Mouse (Mus musculus) CH12.LX (cell line): ENCODE results near the gene Adam11. TPM values are rescaled to one million over a fixed set of nuclear protein-coding genes. Genes with fewer than 3 reads are reported as not detected.

Source experiments
- DNase-seq: peaks from one replicate; pipeline ENCODE4 v3.0.0-alpha.2; 2013; ENCODE audit errors: extremely low read depth
- H3K27ac ChIP-seq: 2 replicates; pipeline ENCODE4 v1.5.1; 2012; ENCODE audit warnings: low read depth, mild to moderate bottlenecking, control low read depth, moderate library complexity; ENCODE audit not compliant: insufficient read depth
- H3K27me3 ChIP-seq: replicated peaks from 2 replicates; pipeline ENCODE3; 2012; ENCODE audit warnings: inconsistent platforms
- H3K36me3 ChIP-seq, 2 experiments: replicated peaks in 1 of 2; 2 replicates each; pipeline versions ENCODE3 to v1.6.1; 2012; ENCODE audit warnings: inconsistent platforms in 1 of 2, low read length in 1 of 2, mild to moderate bottlenecking in 1 of 2, mixed read lengths in 1 of 2, moderate library complexity in 1 of 2; ENCODE audit not compliant: control insufficient read depth in 1 of 2, insufficient read depth in 1 of 2
- H3K4me1 ChIP-seq, 2 experiments: 2 replicates each; pipeline ENCODE4 v1.6.1; 2012; ENCODE audit warnings: inconsistent platforms in 1 of 2, moderate library complexity in 1 of 2; ENCODE audit not compliant: insufficient read depth in 2 of 2, control insufficient read depth in 1 of 2
- H3K4me2 ChIP-seq: 2 replicates; pipeline ENCODE4 v1.6.1; 2012; ENCODE audit warnings: low read depth, mild to moderate bottlenecking, control low read depth; ENCODE audit not compliant: poor library complexity, insufficient read depth, severe bottlenecking
- H3K4me3 ChIP-seq, 3 experiments: fragments of 150-350 bp in 1 of 3; sonication (generic) in 1 of 3; replicated peaks in 1 of 3; 2 replicates each; pipeline versions ENCODE3 to v1.5.1; 2011 to 2012; ENCODE audit warnings: low read depth in 2 of 3, low read length in 2 of 3, mild to moderate bottlenecking in 2 of 3, moderate library complexity in 2 of 3, control low read depth in 1 of 3, improper control_type of control experiment in 1 of 3, inconsistent platforms in 1 of 3, mixed read lengths in 1 of 3; ENCODE audit not compliant: poor library complexity in 1 of 3
- H3K79me2 ChIP-seq: replicated peaks from 2 replicates; pipeline ENCODE4 v1.6.1; 2012; ENCODE audit warnings: mild to moderate bottlenecking, moderate library complexity; ENCODE audit not compliant: control insufficient read depth, poor library complexity, insufficient read depth, severe bottlenecking; ENCODE audit errors: extremely low read depth
- H3K9ac ChIP-seq: 2 replicates; pipeline ENCODE4 v1.6.1; 2012; ENCODE audit warnings: low read depth, mild to moderate bottlenecking, control low read depth, moderate library complexity; ENCODE audit not compliant: insufficient read depth
- H3K9me3 ChIP-seq: replicated peaks from 2 replicates; pipeline ENCODE3; 2012; ENCODE audit warnings: low read length, inconsistent platforms, mixed read lengths
- BHLHE40 ChIP-seq: IDR thresholded peaks from 2 replicates; pipeline ENCODE4 v1.6.1; 2011; ENCODE audit warnings: mild to moderate bottlenecking, low read depth, low read length, improper control_type of control experiment
- CHD2 ChIP-seq: IDR thresholded peaks from 2 replicates; pipeline ENCODE4 v1.6.1; 2011; ENCODE audit warnings: low read length, improper control_type of control experiment
- ELF1 ChIP-seq: IDR thresholded peaks from 2 replicates; pipeline ENCODE4 v1.6.1; 2014; ENCODE audit warnings: low read depth, mild to moderate bottlenecking, inconsistent platforms, low read length, improper control_type of control experiment
- GABPA ChIP-seq: IDR thresholded peaks from 2 replicates; pipeline ENCODE4 v1.6.1; 2012; ENCODE audit warnings: low read depth, low read length, improper control_type of control experiment, inconsistent platforms; ENCODE audit not compliant: insufficient replicate concordance
- KAT2A ChIP-seq: IDR thresholded peaks from 2 replicates; pipeline ENCODE4 v1.6.1; 2012; ENCODE audit warnings: low read length, improper control_type of control experiment, inconsistent platforms; ENCODE audit not compliant: insufficient replicate concordance
- MAZ ChIP-seq: IDR thresholded peaks from 2 replicates; pipeline ENCODE4 v1.6.1; 2012; ENCODE audit warnings: low read depth, mild to moderate bottlenecking, inconsistent platforms, low read length, improper control_type of control experiment, moderate library complexity
- MEF2A ChIP-seq: IDR thresholded peaks from 2 replicates; pipeline ENCODE4 v1.6.1; 2014; ENCODE audit warnings: low read depth, mild to moderate bottlenecking, inconsistent platforms, low read length, improper control_type of control experiment, borderline replicate concordance
- NRF1 ChIP-seq: IDR thresholded peaks from 2 replicates; pipeline ENCODE4 v1.6.1; 2014; ENCODE audit warnings: low read depth, mild to moderate bottlenecking, inconsistent platforms, low read length, improper control_type of control experiment, moderate library complexity
- PAX5 ChIP-seq: IDR thresholded peaks from 2 replicates; pipeline ENCODE4 v1.6.1; 2012; ENCODE audit warnings: low read length, inconsistent platforms, mixed read lengths
- POLR2A ChIP-seq: IDR thresholded peaks from 2 replicates; pipeline ENCODE4 v1.6.1; 2011; ENCODE audit warnings: low read depth, mild to moderate bottlenecking, improper control_type of control experiment, low read length
- POLR2AphosphoS2 ChIP-seq: IDR thresholded peaks from 2 replicates; pipeline ENCODE4 v1.6.1; 2011; ENCODE audit warnings: low read depth, low read length, improper control_type of control experiment
- TCF12 ChIP-seq: IDR thresholded peaks from 2 replicates; pipeline ENCODE4 v1.6.1; 2014; ENCODE audit warnings: low read depth, mild to moderate bottlenecking, inconsistent platforms, low read length, improper control_type of control experiment
- USF2 ChIP-seq: conservative IDR thresholded peaks from 2 replicates; pipeline ENCODE4 v1.6.1; 2011; ENCODE audit warnings: low read depth, low read length, improper control_type of control experiment
- ZNF384 ChIP-seq: IDR thresholded peaks from 2 replicates; pipeline ENCODE4 v1.6.1; 2012; ENCODE audit warnings: low read depth, low read length, improper control_type of control experiment, inconsistent platforms
- dilution Hi-C: fragments of 300-500 bp; cut with MboI; formaldehyde crosslinking; loops from 2 replicates; pipeline ENCODE4 v1.14.3; 2020; ENCODE audit warnings: low sequenced_read_pairs; ENCODE audit not compliant: extremely low pct_unique_long_range_greater_than_20kb, extremely low pct_ligation_motif_present
- in situ Hi-C: fragments of 300-500 bp; cut with MboI; formaldehyde crosslinking; loops from 3 replicates; pipeline ENCODE4 v1.14.3; 2019; ENCODE audit warnings: low sequenced_read_pairs, low pct_ligation_motif_present, low pct_unique_long_range_greater_than_20kb, mixed read lengths
- polyA plus RNA-seq: library from polyadenylated mRNA; unstranded; fragments of >175 nt; gene quantifications from 2 replicates; pipeline ENCODE4 v1.2.1, GENCODE M21; 2012; ENCODE audit warnings: low read depth; ENCODE audit not compliant: insufficient read length
- total RNA-seq, 2 experiments: library from RNA; depleted of rRNA; stranded (reverse); fragments of 300-350 nt in 1 of 2; fragments of >200 nt in 1 of 2; gene quantifications; 2 replicates each; pipeline ENCODE4 v1.2.3; 2012 to 2014

Gene Adam11
- total and polyA plus RNA-seq, 3 experiments = not detected

GRCm38 (mm10) chr11:102742066-102742465 lies 19.2 kb upstream of the Adam11 start:
- H3K9ac ChIP-seq = no peak overlapping the region
- H3K36me3 ChIP-seq = no peaks in the 10 kb centered on the region
- no peak overlapping the region for H3K4me3 ChIP-seq
- peaks cover 4 to 9% of the 10 kb centered on the region in 2 experiments for H3K4me1 ChIP-seq
- DNase-seq = no peak
- TF ChIP-seq TCF12 = no peak
- TF ChIP-seq, all 38 proteins: peak for 0
- Histone ChIP-seq H3K79me2 (no peaks in the 10 kb centered on the region), H3K9me3 (no peaks in the 10 kb centered on the region), H3K4me2 (no peak overlapping the region), H3K27me3 (peaks cover 69% of the 10 kb centered on the region), H3K27ac (no peak overlapping the region)
- in situ Hi-C loops = no loop called here
- dilution Hi-C loops = no loop called here

DNA sequence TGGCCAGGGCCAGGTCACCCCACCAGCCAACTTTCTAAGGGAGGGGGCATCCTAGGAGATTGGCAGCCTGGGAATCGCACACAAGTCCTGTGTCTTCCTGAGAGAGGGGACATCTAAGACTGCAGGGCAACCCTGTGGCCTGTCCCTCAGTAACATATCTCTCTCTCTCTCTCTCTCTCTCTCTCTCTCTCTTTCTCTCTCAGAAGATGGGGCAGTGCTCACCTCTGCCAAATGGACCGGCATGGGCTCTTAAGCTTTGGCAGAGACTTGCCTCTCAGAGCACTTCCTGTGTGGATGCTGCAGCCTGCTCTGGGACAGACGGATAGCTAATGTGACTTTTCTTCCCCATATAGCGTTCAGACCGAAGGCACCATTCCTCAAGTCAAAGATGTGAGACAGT lies 18.4 kb upstream of the Adam11 start:
- Histone ChIP-seq H3K4me2 (no peak overlapping the region), H3K36me3 (no peaks in the 10 kb centered on the region), H3K9ac (no peak overlapping the region), H3K27me3 (peaks cover 64% of the 10 kb centered on the region), H3K4me3 (no peak overlapping the region), H3K4me1 (peaks cover 4 to 9% of the 10 kb centered on the region in 2 experiments), H3K9me3 (no peaks in the 10 kb centered on the region), H3K27ac (no peak overlapping the region), H3K79me2 (no peaks in the 10 kb centered on the region)
- dilution Hi-C loops (no loop called here), in situ Hi-C loops (no loop called here)
- no peak for TF ChIP-seq POLR2A
- TF ChIP-seq ELF1 = no peak
- TF ChIP-seq NRF1 = no peak
- no peak for TF ChIP-seq ZNF384
- TF ChIP-seq GABPA = no peak
- TF ChIP-seq PAX5 = no peak
- no peak for TF ChIP-seq POLR2AphosphoS2
- TF ChIP-seq CHD2 = no peak
- no peak for DNase-seq

- Histone ChIP-seq H3K79me2 (no peaks in the 10 kb centered on the region), H3K9me3 (no peaks in the 10 kb centered on the region), H3K4me3 (no peak overlapping the region), H3K27ac (no peak overlapping the region), H3K27me3 (peaks cover 65% of the 10 kb centered on the region), H3K36me3 (no peaks in the 10 kb centered on the region), H3K4me2 (no peak overlapping the region), H3K4me1 (peaks cover under 1% of the 10 kb centered on the region in 2 experiments; a peak in 2 of 4 replicates), H3K9ac (no peak overlapping the region)
- in situ Hi-C loops (no loop called here), dilution Hi-C loops (no loop called here)
- no peak for DNase-seq
- no peak for TF ChIP-seq ELF1
- TF ChIP-seq PAX5 = no peak
- no peak for TF ChIP-seq MAZ
- TF ChIP-seq ZNF384 = no peak
- TF ChIP-seq GABPA = no peak
- no peak for TF ChIP-seq POLR2A
- no peak for TF ChIP-seq BHLHE40
- no peak for TF ChIP-seq MEF2A
- TF ChIP-seq KAT2A = no peak
- TF ChIP-seq NRF1 = no peak
- TF ChIP-seq CHD2 = no peak
- no peak for TF ChIP-seq USF2
Observed at GRCm38 (mm10) chr11:102744746-102745145, 16.5 kb upstream of the Adam11 start.
